Mouse (Mus musculus) cortical plate, adult 2 months (tissue): ENCODE results near the gene Ndufa3.

ENCODE experiments used
- CTCF ChIP-seq: fragments of 200-500 bp; IDR thresholded peaks from 2 replicates; pipeline ENCODE4 v1.5.1; 2011; ENCODE audit warnings: mild to moderate bottlenecking, control low read depth, low read length; ENCODE audit not compliant: insufficient read depth; ENCODE audit errors: extremely low read depth
- POLR2A ChIP-seq: fragments of 200-500 bp; IDR thresholded peaks from 2 replicates; pipeline ENCODE4 v1.6.1; 2011; ENCODE audit warnings: mild to moderate bottlenecking, low read length, control low read depth; ENCODE audit not compliant: insufficient read depth; ENCODE audit errors: extremely low read depth

DNA sequence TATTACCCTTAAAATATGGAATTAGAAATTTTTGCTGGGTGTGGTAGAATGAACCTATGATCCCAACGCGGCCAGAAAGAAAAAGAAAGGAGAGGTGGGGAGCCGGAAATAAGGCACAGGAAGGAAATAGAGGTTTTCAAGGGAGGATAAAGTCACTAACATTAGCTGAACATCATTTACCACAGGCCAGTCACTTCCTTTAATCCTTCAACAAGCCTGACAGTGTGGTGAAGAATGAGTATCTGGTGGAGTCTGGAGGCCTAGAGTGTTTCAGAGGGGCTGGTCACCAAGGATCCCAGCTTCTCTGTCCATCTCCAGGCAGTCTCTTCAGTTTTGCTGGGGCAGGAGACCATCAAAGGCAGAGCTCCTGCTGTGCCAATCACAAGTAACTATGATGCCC lies 6.7 kb upstream of the Ndufa3 start:
- TF ChIP-seq POLR2A (no peak), CTCF (no peak)
